Mouse (Mus musculus) liver, embryonic 14.5 days (tissue): ENCODE measurements around the gene Caskin2. TPM values are rescaled to one million over a fixed set of nuclear protein-coding genes. Genes with fewer than 3 reads are reported as not detected.

Experiments
- ATAC-seq: fragments of 200-750 bp; cut with Nextera tagmentation; 2 replicates; pipeline ENCODE4 v1.8.0; 2017; ENCODE audit warnings: moderate number of reproducible peaks, mild to moderate bottlenecking, moderate library complexity; ENCODE audit not compliant: insufficient read depth
- DNase-seq, 3 experiments: peaks; one replicate each; pipeline ENCODE4 v3.0.0-alpha.2; 2012 to 2013; ENCODE audit warnings: low read depth in 3 of 3, low spot score in 3 of 3
- H3K27ac ChIP-seq: fragments of 300-500 bp; sonication (generic); 2 replicates; pipeline ENCODE4 v1.5.1; 2014; ENCODE audit warnings: moderate library complexity, mild to moderate bottlenecking, control low read depth, inconsistent platforms
- H3K27me3 ChIP-seq: fragments of 300-500 bp; sonication (generic); 2 replicates; pipeline ENCODE4 v1.6.1; 2014; ENCODE audit warnings: mild to moderate bottlenecking, low read length, moderate library complexity; ENCODE audit not compliant: control insufficient read depth, insufficient read depth
- H3K36me3 ChIP-seq: fragments of 300-500 bp; sonication (generic); replicated peaks from 2 replicates; pipeline ENCODE4 v1.6.1; 2014; ENCODE audit warnings: low read depth; ENCODE audit not compliant: control insufficient read depth, insufficient read depth
- H3K4me1 ChIP-seq, 2 experiments: fragments of 200-500 bp in 1 of 2; fragments of 300-500 bp in 1 of 2; sonication (generic) in 1 of 2; replicated peaks; 2 replicates each; pipeline ENCODE4 v1.6.1; 2012 to 2014; ENCODE audit warnings: antibody characterized with exemption in 1 of 2, inconsistent platforms in 1 of 2, low read length in 1 of 2; ENCODE audit not compliant: control insufficient read depth in 2 of 2, insufficient read depth in 2 of 2
- H3K4me2 ChIP-seq: fragments of 300-500 bp; sonication (generic); 2 replicates; pipeline ENCODE4 v1.6.1; 2014; ENCODE audit warnings: low read depth, mild to moderate bottlenecking, control low read depth, moderate library complexity
- H3K4me3 ChIP-seq, 2 experiments: fragments of 200-500 bp in 1 of 2; fragments of 300-500 bp in 1 of 2; sonication (generic) in 1 of 2; 2 replicates each; pipeline ENCODE4 v1.5.1; 2012 to 2014; ENCODE audit warnings: low read depth in 2 of 2, low read length in 2 of 2, mild to moderate bottlenecking in 2 of 2, control low read depth in 1 of 2, inconsistent platforms in 1 of 2, moderate library complexity in 1 of 2; ENCODE audit not compliant: insufficient read depth in 1 of 2
- H3K9ac ChIP-seq: fragments of 300-500 bp; sonication (generic); replicated peaks from 2 replicates; pipeline ENCODE4 v1.6.1; 2014; ENCODE audit warnings: mild to moderate bottlenecking, control low read depth, moderate library complexity
- H3K9me3 ChIP-seq: fragments of 300-500 bp; sonication (generic); 2 replicates; pipeline ENCODE4 v1.6.1; 2016; ENCODE audit warnings: low read length, mixed read lengths; ENCODE audit not compliant: control insufficient read depth
- CTCF ChIP-seq: IDR thresholded peaks from 2 replicates; pipeline ENCODE4 v1.5.1; 2016; ENCODE audit warnings: antibody characterized with exemption, low read depth, control low read depth
- EP300 ChIP-seq: IDR thresholded peaks from 2 replicates; pipeline ENCODE4 v1.6.1; 2016; ENCODE audit warnings: antibody characterized with exemption, low read depth
- WGBS: fragments of 180-500 bp; shearing (Covaris S2); extraction: QIAGEN DNeasy Blood & Tissue Kit; methylation state at CpG from one replicate; pipeline ENCODE4 v1.1.7; 2014; ENCODE audit not compliant: insufficient replicate concordance; 5-methylcytosine and 5-hydroxymethylcytosine counted together
- polyA plus RNA-seq, 2 experiments: library from polyadenylated mRNA; depleted of rRNA in 1 of 2; stranded (reverse) in 1 of 2; unstranded in 1 of 2; fragments of >200 nt; fragmentation: Nextera tagmentation in 1 of 2; extraction: Ambion mirVana in 1 of 2; gene quantifications; 2 replicates each; pipeline versions ENCODE4 v1.2.1 to v1.2.3; 2012 to 2014

Caskin2 gene
- polyA plus RNA-seq, 2 experiments, result 4.9 to 7.1 TPM

DNA sequence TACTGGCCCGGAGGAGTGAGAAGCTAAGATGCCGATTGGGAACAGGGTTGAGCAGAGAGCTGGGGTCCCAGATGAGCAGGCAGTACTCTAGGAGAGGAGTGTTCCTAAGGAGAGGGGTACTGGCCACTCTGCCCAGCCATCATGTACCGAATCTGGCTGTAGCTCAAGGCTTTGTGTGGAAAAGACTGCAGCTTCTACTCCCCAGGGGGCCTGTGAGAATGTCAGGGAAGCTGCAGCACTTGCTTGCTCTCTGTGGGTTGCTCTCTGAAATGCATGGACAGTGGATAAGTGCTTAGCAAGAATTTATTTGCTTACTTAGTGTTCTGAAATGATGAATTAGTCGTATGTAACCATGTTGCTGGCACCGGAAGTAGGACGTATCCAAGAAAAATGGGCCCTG, 27.0 kb downstream of the Caskin2 start:
- no peaks in the 10 kb centered on the region for H3K9me3 ChIP-seq
- H3K27ac ChIP-seq, result no peak overlapping the region
- no peak overlapping the region for H3K9ac ChIP-seq
- no peak for TF ChIP-seq CTCF
- no peak for TF ChIP-seq EP300
- ATAC-seq (no peak), DNase-seq (no peak)
- WGBS, result 79% methylated on average over 6 of the region's 6 CpGs
- H3K27me3 ChIP-seq, result no peaks in the 10 kb centered on the region
- no peaks in the 10 kb centered on the region; a peak in 1 of 4 replicates for H3K4me1 ChIP-seq
- peaks cover 5% of the 10 kb centered on the region; the same call in 1 of the 2 replicates for H3K36me3 ChIP-seq
- no peak overlapping the region for H3K4me2 ChIP-seq
- H3K4me3 ChIP-seq, result no peak overlapping the region

- Histone ChIP-seq H3K9ac (peak overlapping the region; percentile 69), H3K4me2 (peak overlapping the region; percentile 75), H3K36me3 (no peaks in the 10 kb centered on the region; the same call in 1 of the 2 replicates), H3K4me3 (no peak overlapping the region; a peak in 1 of 4 replicates), H3K9me3 (no peaks in the 10 kb centered on the region), H3K27me3 (no peaks in the 10 kb centered on the region), H3K27ac (peak overlapping the region; percentile 91), H3K4me1 (peaks cover 29 to 35% of the 10 kb centered on the region in 2 experiments)
- 44% methylated on average over 20 of the region's 20 CpGs for WGBS
- DNase-seq (no peak), ATAC-seq (no peak)
- no peak for TF ChIP-seq CTCF
Observed at GRCm38 (mm10) chr11:115780141-115781070, 33.0 kb downstream of the Caskin2 start.

DNA sequence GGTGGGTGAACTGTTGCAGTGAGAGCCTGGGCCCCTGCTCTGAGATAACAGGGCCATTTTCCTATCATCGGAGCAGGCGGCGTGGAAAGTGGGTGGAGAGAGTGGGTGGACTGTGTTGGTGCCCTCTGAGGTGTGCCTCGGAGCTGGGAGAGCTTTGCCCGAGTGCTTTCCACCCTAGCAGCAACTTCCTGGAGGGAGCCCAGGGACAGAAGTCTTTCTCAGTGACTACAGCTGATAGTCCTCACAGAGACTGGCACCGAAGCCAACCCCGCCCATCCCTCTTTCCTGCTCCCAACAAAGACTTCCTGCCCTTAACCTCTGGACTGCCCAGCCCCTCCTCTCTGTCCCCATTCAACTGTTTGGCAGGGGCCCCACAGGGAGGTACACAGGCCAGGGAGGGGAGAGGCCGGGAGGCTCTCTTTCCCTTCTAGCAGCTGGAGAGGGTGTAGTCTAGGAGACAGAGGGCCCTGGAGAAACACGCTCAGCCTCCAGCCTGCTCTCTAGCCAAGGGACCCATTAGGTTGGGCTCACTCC, 34.3 kb downstream of the Caskin2 start:
- under 1% methylated on average over 9 of the region's 9 CpGs for WGBS
- peak; percentile 70 to 73 (median 71) for DNase-seq
- no peaks in the 10 kb centered on the region for H3K9me3 ChIP-seq
- H3K9ac ChIP-seq, result peak overlapping the region; percentile 69
- H3K36me3 ChIP-seq, result no peaks in the 10 kb centered on the region
- H3K4me2 ChIP-seq, result peak overlapping the region; percentile 75
- TF ChIP-seq EP300 (peak; percentile 66), CTCF (peak; percentile 9; the same call in 1 of the 2 replicates)
- H3K4me1 ChIP-seq, result peaks cover 29 to 35% of the 10 kb centered on the region in 2 experiments
- H3K4me3 ChIP-seq, result peak overlapping the region; percentile 30 to 41
- peak; percentile 94 for ATAC-seq
- H3K27ac ChIP-seq, result peak overlapping the region; percentile 91
- no peaks in the 10 kb centered on the region for H3K27me3 ChIP-seq

DNA sequence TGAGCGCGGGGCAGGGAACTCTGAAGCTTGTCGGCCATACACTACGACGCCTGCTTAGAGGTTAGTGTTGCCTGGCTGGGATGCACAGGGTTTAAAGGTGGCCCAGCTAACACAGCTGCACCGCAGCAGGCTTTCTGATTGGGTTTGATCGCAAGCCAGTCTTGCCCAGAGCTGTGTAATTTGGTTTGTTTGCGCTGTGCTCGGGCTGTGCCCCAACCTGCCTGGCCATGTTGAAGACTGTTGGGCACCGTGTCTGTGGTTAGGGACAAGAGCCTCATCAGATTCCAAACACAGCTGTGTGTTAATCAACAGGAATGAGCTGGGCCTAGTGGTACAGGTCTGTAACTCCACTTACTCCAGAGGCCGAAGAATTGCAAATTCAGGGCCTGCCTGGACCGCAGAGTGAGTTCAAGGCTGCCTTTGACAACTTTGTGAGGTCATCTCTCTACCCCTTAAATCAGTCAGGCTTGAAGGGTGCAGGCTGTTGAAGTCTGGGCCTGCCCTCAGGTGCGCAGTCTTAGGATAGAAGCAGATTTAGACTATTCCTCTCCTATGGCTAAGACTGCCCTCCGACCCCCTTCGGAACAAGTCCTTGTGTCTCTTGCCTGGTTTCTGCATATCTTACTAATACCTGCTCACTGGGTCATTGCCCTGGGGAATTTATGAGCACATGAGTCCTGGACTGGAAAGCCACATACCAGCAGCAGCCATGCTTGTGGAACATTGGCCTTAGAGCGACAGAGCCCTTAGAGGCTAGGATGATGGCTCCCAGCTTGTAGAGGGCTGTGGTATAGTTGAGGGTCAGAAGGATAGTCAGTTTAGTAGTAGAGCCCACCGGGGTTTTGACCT, 35.7 kb downstream of the Caskin2 start:
- WGBS, result 86% methylated on average over 17 of the region's 17 CpGs
- ATAC-seq, result no peak

More for the DNA sequence above, 35.7 kb downstream of the Caskin2 start:
- Histone ChIP-seq H3K9me3 (no peaks in the 10 kb centered on the region), H3K4me1 (peaks cover 29 to 35% of the 10 kb centered on the region in 2 experiments), H3K9ac (no peak overlapping the region; the same call in 1 of the 2 replicates), H3K36me3 (no peaks in the 10 kb centered on the region), H3K4me3 (no peak overlapping the region), H3K27ac (peak overlapping the region; percentile 91), H3K27me3 (no peaks in the 10 kb centered on the region), H3K4me2 (no peak overlapping the region)
- TF ChIP-seq EP300, result no peak
- no peak for TF ChIP-seq CTCF
- DNase-seq, result no peak
